Mouse (Mus musculus): ENCODE measurements at regions not wholly inside any gene's neighbourhood (a gene's known extent, or its start where the extent isn't known, plus 50 kb on each side); places are given as distances from the start of the nearest gene placed in this dataset.
"Not testable (repeated sequence)": the region's sequence is repeated elsewhere in the genome, so short reads cannot be mapped to it uniquely, and the experiment has no call there.

DNA sequence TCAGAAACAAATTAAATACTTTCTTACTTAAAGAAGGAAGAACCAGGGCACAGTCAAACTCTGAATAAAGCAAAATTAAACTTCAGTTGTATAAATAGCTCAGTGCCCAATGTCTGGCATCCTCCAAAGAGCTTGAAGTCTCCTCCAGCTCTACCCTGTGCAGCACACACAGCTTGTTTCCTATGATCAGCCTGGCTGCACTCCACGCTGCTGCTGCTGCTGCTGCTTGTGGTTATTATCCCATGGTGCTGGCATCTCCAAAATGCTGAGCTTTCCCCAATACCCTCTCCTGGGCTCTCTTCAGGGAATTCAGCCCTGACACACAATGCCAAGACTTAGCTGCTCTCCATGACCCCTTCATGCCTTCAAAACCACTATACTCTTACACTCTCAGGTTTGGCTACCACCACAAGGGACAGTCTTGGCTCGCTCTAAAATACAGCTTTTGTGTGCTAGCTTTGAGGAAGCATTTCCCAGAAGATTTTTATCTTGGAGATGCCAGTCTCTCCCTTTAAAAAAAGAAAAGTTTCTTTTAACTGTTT, 121.0 kb downstream of the Rab10 start:
- DNase-seq (ENCODE audit: low read depth, low spot score) = not testable (repeated sequence)

DNA sequence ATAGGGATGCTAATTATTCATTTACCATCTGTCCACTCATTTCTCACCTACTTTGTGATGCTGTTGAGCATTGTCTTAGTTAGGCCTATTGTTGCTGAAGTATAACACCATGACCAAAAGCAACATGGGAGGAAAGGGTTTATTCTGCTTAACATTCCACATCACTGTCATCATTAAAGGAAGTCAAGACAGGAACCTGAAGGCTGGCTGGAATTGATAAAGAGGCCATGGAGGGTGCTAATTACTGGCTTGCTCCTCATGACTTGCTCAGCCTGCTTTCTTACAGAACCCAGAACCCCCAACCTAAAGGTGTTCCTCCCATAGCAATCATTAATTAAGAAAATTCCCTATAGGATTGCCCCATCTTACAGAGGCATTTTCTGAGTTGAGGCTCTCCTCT, 121.6 kb downstream of the Rab10 start:
- DNase-seq (ENCODE audit: low read depth, low spot score) = no peak

DNA sequence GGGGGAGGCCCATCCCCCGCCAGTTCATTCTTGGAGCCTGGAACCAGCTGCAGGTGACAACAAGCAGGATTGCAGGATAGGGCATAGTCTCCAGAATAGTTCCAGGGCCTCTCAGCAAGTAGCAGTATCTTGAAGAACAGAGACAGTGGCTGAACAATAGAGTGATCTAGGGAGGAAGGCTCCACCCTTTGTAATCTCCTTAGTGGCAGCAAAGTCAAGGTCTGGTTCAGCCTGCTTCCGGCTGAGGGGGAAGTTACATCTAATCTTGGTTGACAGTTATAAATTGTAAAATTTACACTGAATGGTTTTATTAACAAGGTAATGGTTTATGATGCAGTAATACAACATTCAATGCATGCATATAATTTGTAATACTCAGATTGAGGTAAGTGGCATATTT, 136.4 kb downstream of the Rab10 start:
- no peak for DNase-seq (ENCODE audit: low read depth, low spot score)

DNA sequence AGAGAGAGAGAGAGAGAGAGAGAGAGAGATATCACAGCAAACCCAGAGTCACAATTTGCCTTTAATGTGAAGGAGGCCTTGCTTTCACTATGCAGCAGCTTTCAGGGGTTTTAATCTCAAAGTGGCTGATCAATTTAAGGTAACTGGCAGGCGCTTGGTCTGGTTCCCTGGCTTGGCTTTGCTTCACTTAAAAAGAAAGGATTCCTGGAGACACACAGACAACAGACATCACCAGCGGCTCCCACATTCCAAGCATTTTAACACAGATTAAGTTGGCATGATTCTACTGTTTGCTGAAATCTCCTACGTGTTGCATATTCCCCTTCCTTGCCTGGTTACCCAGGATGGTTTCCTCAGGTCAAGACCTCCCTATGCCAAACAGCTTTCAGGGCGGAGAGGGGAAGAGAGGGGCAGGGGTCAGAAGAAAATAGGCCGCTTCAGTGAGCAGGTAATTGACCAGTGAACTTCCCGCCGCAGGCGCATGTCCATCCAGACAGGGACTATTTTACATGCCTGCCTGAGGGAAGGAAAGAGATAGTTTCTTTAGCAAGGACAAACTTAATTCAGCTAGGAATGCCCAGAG, 140.0 kb downstream of the Rab10 start:
- DNase-seq (ENCODE audit: low read depth, low spot score) = not testable (repeated sequence)

DNA sequence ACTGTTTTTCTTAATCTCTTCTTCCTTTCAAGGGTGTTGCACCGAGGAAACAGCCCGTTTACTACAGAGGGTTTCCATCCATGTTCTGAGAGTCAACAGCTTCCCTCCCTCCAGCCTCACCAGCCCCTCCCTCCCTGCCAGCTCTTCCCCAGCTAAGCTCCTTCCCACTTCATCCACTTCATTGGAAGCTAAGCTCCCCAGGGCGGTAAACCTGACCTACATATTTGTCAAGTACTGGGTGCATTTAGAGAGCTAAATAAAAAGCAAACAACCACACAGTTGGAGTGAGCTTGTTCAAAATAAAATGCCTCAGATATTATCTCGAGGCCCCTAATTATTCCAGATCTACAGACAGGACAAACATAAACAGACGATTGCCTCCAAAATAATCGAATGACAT, 148.1 kb downstream of the Rab10 start:
- not testable (repeated sequence) for DNase-seq (ENCODE audit: low read depth, low spot score)

DNA sequence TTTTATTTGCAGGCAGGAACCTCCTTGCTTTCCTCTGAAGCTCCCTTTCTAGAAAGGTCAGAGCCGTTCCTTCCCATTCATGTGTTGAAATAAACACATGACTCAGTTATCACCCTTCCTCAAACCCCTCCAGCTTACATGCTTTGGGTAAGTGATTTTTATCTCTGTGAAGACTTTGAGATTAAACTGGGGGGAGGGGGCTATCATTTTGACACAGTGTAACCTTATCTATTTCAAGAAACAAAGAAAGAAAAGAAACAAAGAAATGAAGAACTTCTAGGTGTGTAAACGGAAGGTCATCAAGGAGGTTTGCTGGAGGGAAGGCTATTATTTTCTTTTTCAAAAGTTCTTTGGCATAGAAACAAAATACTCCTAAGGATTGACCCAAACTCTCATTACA, 151.0 kb downstream of the Rab10 start:
- DNase-seq (ENCODE audit: low read depth, low spot score) = not testable (repeated sequence)

DNA sequence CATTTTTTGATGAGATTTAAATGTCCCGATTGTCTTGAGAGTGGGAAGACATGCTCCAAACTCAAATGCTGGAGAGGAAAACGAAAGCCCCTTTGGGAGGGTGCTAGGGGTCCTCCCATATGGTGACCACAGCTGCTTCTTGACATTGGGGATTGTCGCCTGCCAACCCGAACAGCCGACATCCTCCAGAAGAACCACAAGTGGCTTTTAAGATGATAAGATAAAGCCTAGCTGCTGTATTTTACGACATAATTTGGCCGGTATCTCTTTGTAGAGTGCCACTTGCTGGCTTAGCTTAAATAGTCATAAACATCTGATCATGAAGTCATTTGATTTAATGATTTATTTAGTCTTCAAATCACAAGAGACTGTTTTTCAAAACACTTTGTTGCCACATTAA, 156.1 kb downstream of the Rab10 start:
- not testable (repeated sequence) for DNase-seq (ENCODE audit: low read depth, low spot score)

DNA sequence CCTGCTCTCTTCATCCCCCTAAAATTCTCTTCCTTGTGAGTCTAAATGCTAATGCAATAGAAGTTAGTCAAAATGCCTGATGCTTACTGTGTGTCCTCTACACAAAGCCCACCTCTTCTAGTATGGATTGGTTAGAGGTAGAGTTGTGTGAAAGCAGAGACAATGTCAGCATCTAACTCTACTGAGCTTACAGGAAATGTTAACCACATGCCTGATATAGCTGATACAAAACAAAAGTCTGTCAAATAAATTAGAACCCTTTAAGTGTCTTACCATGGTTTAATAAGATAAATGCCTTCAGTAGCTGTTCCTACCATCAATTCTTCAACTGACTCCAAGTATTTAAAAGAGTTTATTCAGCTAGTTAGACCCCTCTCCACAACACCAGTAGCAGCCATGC, 177.2 kb downstream of the Rab10 start:
- DNase-seq (ENCODE audit: low read depth, low spot score) = not testable (repeated sequence)

DNA sequence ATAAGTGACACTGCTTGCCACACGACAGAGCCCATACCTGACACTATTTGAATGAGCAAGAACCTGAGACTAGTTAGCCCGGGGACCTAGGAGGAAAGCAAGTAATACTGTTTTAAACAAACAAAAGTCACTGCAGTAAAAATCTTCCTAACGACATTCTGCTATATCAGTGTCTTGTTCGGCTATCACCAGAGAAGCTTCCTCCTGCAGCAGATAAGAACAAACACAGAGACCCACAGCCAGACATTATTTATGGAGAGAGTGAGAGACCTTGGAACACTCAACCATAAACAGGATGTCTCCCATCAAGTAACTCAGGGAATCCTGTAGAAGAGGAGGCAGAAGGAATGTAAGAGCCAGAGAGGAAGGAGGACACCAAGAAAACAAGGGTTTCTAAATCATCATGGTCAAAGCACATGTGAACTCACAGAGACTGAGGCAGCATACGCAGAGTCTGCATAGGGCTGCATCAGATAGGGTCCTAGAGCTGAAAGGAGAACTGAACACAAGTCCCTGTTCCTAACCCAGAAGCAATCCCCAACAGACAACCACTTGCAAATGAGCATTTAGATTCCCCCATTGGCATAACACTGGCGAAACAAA, 178.5 kb downstream of the Rab10 start:
- DNase-seq (ENCODE audit: low read depth, low spot score) = not testable (repeated sequence)

DNA sequence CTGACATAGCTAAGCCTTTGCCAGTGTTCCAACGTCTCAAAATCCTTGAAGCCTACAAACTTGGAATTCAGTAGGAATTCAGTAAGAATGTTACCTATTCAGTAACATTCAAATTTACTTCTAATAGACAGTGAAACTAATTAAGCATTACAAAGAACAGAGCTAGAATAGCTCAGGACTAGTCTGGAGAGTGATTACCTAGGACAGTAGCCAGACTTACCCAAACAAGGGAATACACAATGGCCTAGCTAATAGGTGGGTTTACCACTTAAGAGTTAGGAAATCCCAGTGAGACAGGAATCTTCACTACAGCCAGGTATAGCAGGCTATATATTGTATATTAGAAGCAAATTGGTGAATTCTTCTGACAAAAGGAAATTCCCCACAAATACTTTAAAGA, 182.4 kb downstream of the Rab10 start:
- not testable (repeated sequence) for DNase-seq (ENCODE audit: low read depth, low spot score)

DNA sequence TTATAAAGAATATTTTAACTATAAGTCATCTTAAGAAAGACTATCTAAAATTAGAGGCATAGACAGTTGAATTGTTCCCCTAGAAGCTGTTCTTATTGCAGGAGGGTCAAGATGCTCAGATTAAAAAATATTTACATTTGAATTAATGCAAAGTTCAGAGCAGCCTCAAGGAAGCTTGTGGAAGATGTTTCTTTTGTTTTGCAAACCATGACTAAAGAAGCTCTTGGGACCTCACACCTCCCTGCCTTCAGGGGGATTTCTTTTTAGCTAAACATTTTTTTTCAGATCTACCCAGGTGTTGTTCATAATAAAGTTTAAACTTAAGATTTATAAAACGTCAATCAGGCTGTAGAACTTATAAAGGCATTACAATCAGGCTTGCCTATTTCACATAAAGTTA, 185.7 kb downstream of the Rab10 start:
- DNase-seq (ENCODE audit: low read depth, low spot score) = no peak

DNA sequence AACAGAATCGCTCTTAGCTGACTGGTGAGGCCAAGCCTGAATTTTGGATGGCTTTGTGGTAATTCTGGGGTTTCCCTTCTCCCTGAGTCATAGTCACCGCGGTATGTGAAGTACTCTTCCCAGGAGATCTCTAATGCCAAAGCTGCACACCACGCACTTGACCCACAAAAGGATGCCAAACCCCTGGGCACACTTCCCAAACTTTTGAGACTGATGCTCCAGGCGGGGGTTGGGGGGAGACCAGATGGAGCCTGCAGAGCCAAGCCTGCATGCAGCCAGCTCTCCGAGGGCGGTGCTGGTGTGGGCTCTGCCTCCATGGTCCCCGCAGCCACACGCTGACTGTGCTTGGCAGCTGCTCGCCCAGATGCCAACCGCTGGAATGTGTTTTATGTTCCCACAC, 199.2 kb downstream of the Rab10 start:
- not testable (repeated sequence) for DNase-seq (ENCODE audit: low read depth, low spot score)

DNA sequence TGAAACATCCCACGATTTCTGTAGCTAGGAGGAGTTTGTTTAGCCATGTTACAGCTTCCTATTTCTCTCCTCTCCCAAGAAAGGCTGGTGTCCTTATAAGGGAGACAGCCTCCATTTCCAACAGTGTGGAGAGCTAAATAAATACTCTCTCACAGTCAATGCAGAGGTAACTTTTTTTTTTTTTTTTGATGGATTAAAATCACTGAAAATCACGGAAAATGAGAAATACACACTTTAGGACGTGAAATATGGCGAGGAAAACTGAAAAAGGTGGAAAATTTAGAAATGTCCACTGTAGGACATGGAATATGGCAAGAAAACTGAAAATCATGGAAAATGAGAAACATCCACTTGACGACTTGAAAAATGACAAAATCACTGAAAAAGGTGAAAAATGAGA, 200.1 kb downstream of the Rab10 start:
- DNase-seq (ENCODE audit: low read depth, low spot score) = peak; percentile 6

DNA sequence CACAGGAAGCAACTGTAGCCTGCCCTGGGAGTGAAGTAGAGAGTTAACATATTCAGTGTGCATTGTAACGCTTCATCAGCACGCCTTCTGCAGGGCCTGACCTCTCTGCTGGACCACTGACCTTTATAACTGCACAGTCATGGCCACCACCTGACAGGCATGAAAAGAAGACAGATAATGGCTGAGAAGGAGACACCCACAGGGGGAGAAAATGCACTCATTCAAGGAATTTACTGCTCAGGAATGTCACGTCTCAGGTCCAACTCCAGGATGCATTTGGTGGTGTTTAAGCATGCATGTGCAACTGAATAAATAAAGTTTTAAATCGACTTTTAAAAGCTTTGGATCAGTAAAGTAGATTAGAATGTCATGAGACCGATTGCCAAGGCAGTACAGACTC, 207.8 kb downstream of the Rab10 start:
- not testable (repeated sequence) for DNase-seq (ENCODE audit: low read depth, low spot score)

DNA sequence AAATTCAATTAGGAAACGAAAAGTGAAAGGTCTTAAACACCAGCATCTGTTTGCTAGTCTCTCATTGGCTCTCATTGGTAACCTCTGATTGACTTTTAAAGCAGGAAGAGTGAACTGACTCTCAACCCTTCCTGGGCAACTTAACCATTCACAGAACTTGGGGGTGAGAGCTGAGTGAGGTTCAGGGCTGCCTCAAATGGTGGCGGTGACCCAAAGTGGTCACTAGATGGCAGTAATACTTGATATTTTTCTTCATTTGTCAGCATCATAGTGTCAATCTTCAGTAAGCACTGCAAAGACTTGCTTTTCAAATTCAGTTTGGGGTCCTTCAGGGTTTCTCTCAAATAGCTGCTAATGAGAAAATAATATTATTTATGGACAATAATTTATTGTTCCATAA, 211.6 kb downstream of the Rab10 start:
- peak; percentile 24 for DNase-seq (ENCODE audit: low read depth, low spot score)

DNA sequence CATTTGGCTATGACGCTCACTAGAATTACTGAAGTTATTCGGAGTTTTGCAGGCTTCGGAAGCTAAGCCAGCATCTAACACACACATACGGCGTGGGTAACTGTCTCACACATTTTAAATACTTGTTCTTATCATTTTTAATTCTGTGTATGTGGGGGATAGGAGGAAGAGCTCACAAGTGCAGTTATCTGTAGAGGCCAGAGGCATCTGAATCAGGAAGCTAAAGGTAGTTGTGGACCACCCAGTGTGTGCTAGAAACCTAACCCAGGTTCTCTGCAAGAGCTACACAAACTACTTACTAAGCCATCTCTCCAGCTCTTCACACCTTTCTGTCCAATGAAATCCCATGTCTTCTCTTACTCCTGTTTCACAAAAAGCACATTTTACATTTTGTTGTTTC, 215.3 kb downstream of the Rab10 start:
- DNase-seq (ENCODE audit: low read depth, low spot score) = no peak

DNA sequence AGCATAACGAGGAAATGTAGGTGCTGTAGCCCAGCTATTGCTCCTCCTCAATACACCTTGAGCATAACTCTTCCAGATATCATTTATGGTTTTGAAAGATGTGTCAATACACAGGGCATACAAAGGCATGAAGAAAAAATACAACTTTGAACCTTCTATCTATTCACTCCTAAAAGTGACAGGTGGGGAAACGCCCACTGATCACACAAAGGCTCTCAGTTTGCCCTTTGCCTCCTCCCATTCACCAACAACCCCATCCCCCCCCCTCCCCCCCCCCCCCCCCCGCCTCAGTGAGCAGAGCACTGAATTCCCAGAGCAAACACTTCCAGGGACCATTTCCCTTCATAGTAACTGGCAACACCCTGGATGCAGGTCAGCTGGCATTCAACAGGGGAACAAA, 216.8 kb downstream of the Rab10 start:
- DNase-seq (ENCODE audit: low read depth, low spot score) = not testable (repeated sequence)

DNA sequence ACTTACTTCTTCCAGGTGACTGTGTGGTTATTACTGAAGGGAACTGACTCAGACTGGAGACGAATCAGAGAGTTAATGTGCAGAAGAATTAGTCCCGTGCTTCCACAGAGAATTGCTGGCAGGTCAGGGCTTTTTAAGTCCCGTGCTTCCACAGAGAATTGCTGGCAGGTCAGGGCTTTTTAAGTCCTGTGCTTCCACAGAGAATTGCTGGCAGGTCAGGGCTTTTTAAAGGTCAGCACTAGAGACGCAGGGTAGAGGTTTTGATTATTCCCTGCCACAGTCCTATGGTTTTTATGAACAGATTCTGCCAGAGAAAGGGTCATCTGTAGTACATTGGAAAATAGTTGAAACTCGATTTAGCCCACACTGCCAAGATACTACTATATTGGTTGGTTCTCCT, 260.2 kb downstream of the Rab10 start:
- DNase-seq (ENCODE audit: low read depth, low spot score) = not testable (repeated sequence)

DNA sequence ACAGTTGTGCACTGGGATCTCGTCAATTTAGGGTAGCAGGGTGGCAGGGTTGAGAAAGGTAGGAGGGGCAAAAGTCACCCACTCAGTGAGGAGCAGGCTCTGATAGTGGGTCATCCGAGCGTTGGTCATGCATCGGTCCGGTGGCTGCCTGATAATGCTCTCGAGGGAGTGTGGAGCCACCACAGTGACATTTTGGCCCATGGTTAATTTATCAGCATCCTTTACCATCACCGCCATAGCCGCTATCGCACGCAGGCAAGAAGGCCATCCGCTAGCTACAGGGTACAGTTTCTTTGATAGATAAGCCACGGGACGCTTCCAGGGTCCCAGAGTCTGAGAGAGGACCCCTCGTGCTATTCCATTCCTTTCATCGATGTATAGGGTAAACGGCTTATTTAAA, 291.3 kb downstream of the Rab10 start:
- DNase-seq (ENCODE audit: low read depth, low spot score) = not testable (repeated sequence)

DNA sequence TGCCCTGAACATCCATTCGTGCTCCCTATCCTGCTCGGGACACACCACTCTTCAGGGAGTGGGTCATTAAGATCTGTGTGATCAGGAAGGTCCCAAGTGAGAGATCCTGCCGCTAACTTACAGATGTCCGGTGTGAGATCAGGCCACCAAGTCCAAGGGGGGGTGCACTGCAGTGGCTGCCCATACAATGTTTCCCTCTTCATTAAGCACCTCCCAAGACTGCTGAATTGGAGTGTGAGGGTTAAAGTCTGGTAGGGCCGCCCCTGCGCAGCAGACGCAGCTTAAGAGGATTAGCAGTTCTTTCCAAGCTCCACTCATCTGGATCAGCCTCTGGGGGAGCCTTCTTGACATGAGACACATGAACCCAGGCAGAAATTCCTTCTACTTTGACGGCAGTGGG, 293.0 kb downstream of the Rab10 start:
- not testable (repeated sequence) for DNase-seq (ENCODE audit: low read depth, low spot score)

All from CD4-positive helper T cell, adult 2 months (primary cell).